Mouse (Mus musculus) liver, embryonic 14.5 days (tissue): ENCODE measurements around the gene Prkg1.

Experiments used
- CTCF ChIP-seq: IDR thresholded peaks from 2 replicates; pipeline ENCODE4 v1.5.1; 2016; ENCODE audit warnings: antibody characterized with exemption, low read depth, control low read depth
- EP300 ChIP-seq: IDR thresholded peaks from 2 replicates; pipeline ENCODE4 v1.6.1; 2016; ENCODE audit warnings: antibody characterized with exemption, low read depth

- TF ChIP-seq CTCF (no peak), EP300 (no peak)
These were observed 584.1 kb downstream of the Prkg1 start for GRCm38 (mm10) chr19:31180757-31181156.
